Mouse (Mus musculus) CH12.LX (cell line): ENCODE measurements at regions not wholly inside any gene's neighbourhood (a gene's known extent, or its start where the extent isn't known, plus 50 kb on each side); places are given as distances from the start of the nearest gene placed in this dataset.

Experiments
- DNase-seq: peaks from one replicate; pipeline ENCODE4 v3.0.0-alpha.2; 2013; ENCODE audit errors: extremely low read depth
- H3K27ac ChIP-seq: 2 replicates; pipeline ENCODE4 v1.5.1; 2012; ENCODE audit warnings: low read depth, mild to moderate bottlenecking, control low read depth, moderate library complexity; ENCODE audit not compliant: insufficient read depth
- H3K27me3 ChIP-seq: replicated peaks from 2 replicates; pipeline ENCODE3; 2012; ENCODE audit warnings: inconsistent platforms
- H3K36me3 ChIP-seq, 2 experiments: replicated peaks in 1 of 2; 2 replicates each; pipeline versions ENCODE3 to v1.6.1; 2012; ENCODE audit warnings: inconsistent platforms in 1 of 2, low read length in 1 of 2, mild to moderate bottlenecking in 1 of 2, mixed read lengths in 1 of 2, moderate library complexity in 1 of 2; ENCODE audit not compliant: control insufficient read depth in 1 of 2, insufficient read depth in 1 of 2
- H3K4me1 ChIP-seq, 2 experiments: 2 replicates each; pipeline ENCODE4 v1.6.1; 2012; ENCODE audit warnings: inconsistent platforms in 1 of 2, moderate library complexity in 1 of 2; ENCODE audit not compliant: insufficient read depth in 2 of 2, control insufficient read depth in 1 of 2
- H3K4me2 ChIP-seq: 2 replicates; pipeline ENCODE4 v1.6.1; 2012; ENCODE audit warnings: low read depth, mild to moderate bottlenecking, control low read depth; ENCODE audit not compliant: poor library complexity, insufficient read depth, severe bottlenecking
- H3K4me3 ChIP-seq, 3 experiments: fragments of 150-350 bp in 1 of 3; sonication (generic) in 1 of 3; replicated peaks in 1 of 3; 2 replicates each; pipeline versions ENCODE3 to v1.5.1; 2011 to 2012; ENCODE audit warnings: low read depth in 2 of 3, low read length in 2 of 3, mild to moderate bottlenecking in 2 of 3, moderate library complexity in 2 of 3, control low read depth in 1 of 3, improper control_type of control experiment in 1 of 3, inconsistent platforms in 1 of 3, mixed read lengths in 1 of 3; ENCODE audit not compliant: poor library complexity in 1 of 3
- H3K79me2 ChIP-seq: replicated peaks from 2 replicates; pipeline ENCODE4 v1.6.1; 2012; ENCODE audit warnings: mild to moderate bottlenecking, moderate library complexity; ENCODE audit not compliant: control insufficient read depth, poor library complexity, insufficient read depth, severe bottlenecking; ENCODE audit errors: extremely low read depth
- H3K9ac ChIP-seq: 2 replicates; pipeline ENCODE4 v1.6.1; 2012; ENCODE audit warnings: low read depth, mild to moderate bottlenecking, control low read depth, moderate library complexity; ENCODE audit not compliant: insufficient read depth
- H3K9me3 ChIP-seq: replicated peaks from 2 replicates; pipeline ENCODE3; 2012; ENCODE audit warnings: low read length, inconsistent platforms, mixed read lengths
- BHLHE40 ChIP-seq: IDR thresholded peaks from 2 replicates; pipeline ENCODE4 v1.6.1; 2011; ENCODE audit warnings: mild to moderate bottlenecking, low read depth, low read length, improper control_type of control experiment
- CHD1 ChIP-seq: IDR thresholded peaks from 2 replicates; pipeline ENCODE4 v1.6.1; 2012; ENCODE audit warnings: low read depth, low read length, improper control_type of control experiment, inconsistent platforms
- CHD2 ChIP-seq: IDR thresholded peaks from 2 replicates; pipeline ENCODE4 v1.6.1; 2011; ENCODE audit warnings: low read length, improper control_type of control experiment
- CTCF ChIP-seq, 2 experiments: IDR thresholded peaks in 1 of 2; conservative IDR thresholded peaks in 1 of 2; 2 replicates each; pipeline ENCODE4 v1.5.1; 2011 to 2012; ENCODE audit warnings: low read depth in 2 of 2, low read length in 2 of 2, improper control_type of control experiment in 1 of 2, inconsistent platforms in 1 of 2, mild to moderate bottlenecking in 1 of 2, moderate library complexity in 1 of 2
- E2F4 ChIP-seq: IDR thresholded peaks from 2 replicates; pipeline ENCODE4 v1.6.1; 2011; ENCODE audit warnings: low read depth, low read length, improper control_type of control experiment; ENCODE audit not compliant: insufficient replicate concordance
- ETS1 ChIP-seq: conservative IDR thresholded peaks from 2 replicates; pipeline ENCODE4 v1.6.1; 2012; ENCODE audit warnings: low read depth, mild to moderate bottlenecking, inconsistent platforms, low read length, improper control_type of control experiment, moderate library complexity
- GABPA ChIP-seq: IDR thresholded peaks from 2 replicates; pipeline ENCODE4 v1.6.1; 2012; ENCODE audit warnings: low read depth, low read length, improper control_type of control experiment, inconsistent platforms; ENCODE audit not compliant: insufficient replicate concordance
- IRF4 ChIP-seq: IDR thresholded peaks from 2 replicates; pipeline ENCODE4 v1.6.1; 2014; ENCODE audit warnings: low read depth, mild to moderate bottlenecking, inconsistent platforms, low read length, improper control_type of control experiment
- JUN ChIP-seq: IDR thresholded peaks from 2 replicates; pipeline ENCODE4 v1.6.1; 2011; ENCODE audit warnings: low read depth, mild to moderate bottlenecking, low read length, improper control_type of control experiment, moderate library complexity; ENCODE audit not compliant: insufficient read depth
- JUND ChIP-seq: conservative IDR thresholded peaks from 2 replicates; pipeline ENCODE4 v1.6.1; 2011; ENCODE audit warnings: low read depth, low read length, improper control_type of control experiment
- KAT2A ChIP-seq: IDR thresholded peaks from 2 replicates; pipeline ENCODE4 v1.6.1; 2012; ENCODE audit warnings: low read length, improper control_type of control experiment, inconsistent platforms; ENCODE audit not compliant: insufficient replicate concordance
- MAX ChIP-seq: IDR thresholded peaks from 2 replicates; pipeline ENCODE4 v1.6.1; 2011; ENCODE audit warnings: low read length, improper control_type of control experiment
- MAZ ChIP-seq: IDR thresholded peaks from 2 replicates; pipeline ENCODE4 v1.6.1; 2012; ENCODE audit warnings: low read depth, mild to moderate bottlenecking, inconsistent platforms, low read length, improper control_type of control experiment, moderate library complexity
- MYC ChIP-seq: IDR thresholded peaks from 2 replicates; pipeline ENCODE4 v1.6.1; 2011; ENCODE audit warnings: low read depth, mild to moderate bottlenecking, improper control_type of control experiment, low read length
- NELFE ChIP-seq: IDR thresholded peaks from 2 replicates; pipeline ENCODE4 v1.6.1; 2011; ENCODE audit warnings: low read depth, low read length, improper control_type of control experiment
- NRF1 ChIP-seq: IDR thresholded peaks from 2 replicates; pipeline ENCODE4 v1.6.1; 2014; ENCODE audit warnings: low read depth, mild to moderate bottlenecking, inconsistent platforms, low read length, improper control_type of control experiment, moderate library complexity
- PAX5 ChIP-seq: IDR thresholded peaks from 2 replicates; pipeline ENCODE4 v1.6.1; 2012; ENCODE audit warnings: low read length, inconsistent platforms, mixed read lengths
- POLR2A ChIP-seq: IDR thresholded peaks from 2 replicates; pipeline ENCODE4 v1.6.1; 2011; ENCODE audit warnings: low read depth, mild to moderate bottlenecking, improper control_type of control experiment, low read length
- POLR2AphosphoS2 ChIP-seq: IDR thresholded peaks from 2 replicates; pipeline ENCODE4 v1.6.1; 2011; ENCODE audit warnings: low read depth, low read length, improper control_type of control experiment
- RAD21 ChIP-seq: IDR thresholded peaks from 2 replicates; pipeline ENCODE4 v1.6.1; 2011; ENCODE audit warnings: low read depth, mild to moderate bottlenecking, low read length, improper control_type of control experiment, moderate library complexity
- RCOR1 ChIP-seq: conservative IDR thresholded peaks from 2 replicates; pipeline ENCODE4 v1.6.1; 2012; ENCODE audit warnings: low read depth, mild to moderate bottlenecking, inconsistent platforms, low read length, improper control_type of control experiment
- SIN3A ChIP-seq: IDR thresholded peaks from 2 replicates; pipeline ENCODE4 v1.6.1; 2012; ENCODE audit warnings: low read length, improper control_type of control experiment, inconsistent platforms
- SMC3 ChIP-seq: IDR thresholded peaks from 2 replicates; pipeline ENCODE4 v1.6.1; 2011; ENCODE audit warnings: low read depth, low read length, improper control_type of control experiment
- TCF12 ChIP-seq: IDR thresholded peaks from 2 replicates; pipeline ENCODE4 v1.6.1; 2014; ENCODE audit warnings: low read depth, mild to moderate bottlenecking, inconsistent platforms, low read length, improper control_type of control experiment
- USF1 ChIP-seq: IDR thresholded peaks from 2 replicates; pipeline ENCODE4 v1.6.1; 2014; ENCODE audit warnings: low read depth, mild to moderate bottlenecking, inconsistent platforms, low read length, improper control_type of control experiment
- USF2 ChIP-seq: conservative IDR thresholded peaks from 2 replicates; pipeline ENCODE4 v1.6.1; 2011; ENCODE audit warnings: low read depth, low read length, improper control_type of control experiment
- ZC3H11A ChIP-seq: IDR thresholded peaks from 2 replicates; pipeline ENCODE4 v1.6.1; 2012; ENCODE audit warnings: low read depth, mild to moderate bottlenecking, inconsistent platforms, low read length, improper control_type of control experiment
- ZKSCAN1 ChIP-seq: IDR thresholded peaks from 2 replicates; pipeline ENCODE4 v1.6.1; 2012; ENCODE audit warnings: low read depth, inconsistent platforms, low read length, improper control_type of control experiment, borderline replicate concordance
- ZMIZ1 ChIP-seq: IDR thresholded peaks from 2 replicates; pipeline ENCODE4 v1.6.1; 2012; ENCODE audit warnings: low read depth, mild to moderate bottlenecking, inconsistent platforms, low read length, improper control_type of control experiment
- ZNF384 ChIP-seq: IDR thresholded peaks from 2 replicates; pipeline ENCODE4 v1.6.1; 2012; ENCODE audit warnings: low read depth, low read length, improper control_type of control experiment, inconsistent platforms
- dilution Hi-C: fragments of 300-500 bp; cut with MboI; formaldehyde crosslinking; loops from 2 replicates; pipeline ENCODE4 v1.14.3; 2020; ENCODE audit warnings: low sequenced_read_pairs; ENCODE audit not compliant: extremely low pct_unique_long_range_greater_than_20kb, extremely low pct_ligation_motif_present
- in situ Hi-C: fragments of 300-500 bp; cut with MboI; formaldehyde crosslinking; loops from 3 replicates; pipeline ENCODE4 v1.14.3; 2019; ENCODE audit warnings: low sequenced_read_pairs, low pct_ligation_motif_present, low pct_unique_long_range_greater_than_20kb, mixed read lengths

DNA sequence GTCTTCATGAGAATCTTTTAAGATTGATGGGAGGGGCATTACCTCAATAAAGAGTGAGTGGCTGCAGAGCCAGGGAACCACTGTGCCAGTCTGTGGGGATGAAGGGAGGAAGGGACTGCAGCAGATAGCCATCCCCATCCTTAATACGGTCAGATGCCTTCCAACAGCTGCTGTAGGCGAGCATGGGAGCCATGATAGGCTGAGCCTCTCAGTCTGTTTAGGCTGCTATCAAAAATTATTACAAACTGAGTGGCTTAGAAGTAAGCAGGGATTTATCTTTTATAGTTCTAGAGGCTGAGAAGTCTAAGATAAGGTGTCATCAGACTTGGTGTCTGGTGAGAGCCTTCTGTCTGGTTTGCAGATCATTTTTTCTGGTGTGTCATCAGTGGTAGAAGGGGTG, 204.3 kb downstream of the Sec16b start:
- TF ChIP-seq JUND = no peak
- no peak for TF ChIP-seq JUN
- no peak for TF ChIP-seq IRF4
- no peak for TF ChIP-seq ZMIZ1
- no peak for TF ChIP-seq ZKSCAN1
- no peak for TF ChIP-seq USF2
- TF ChIP-seq TCF12 = no peak
- no peak for TF ChIP-seq ZNF384
- TF ChIP-seq MAX = no peak
- no peak for TF ChIP-seq GABPA
- no peak for TF ChIP-seq SIN3A
- TF ChIP-seq CHD1 = no peak
- no peak for TF ChIP-seq USF1
- no peak for TF ChIP-seq NELFE
- no peak for TF ChIP-seq ZC3H11A
- TF ChIP-seq KAT2A = no peak
- TF ChIP-seq PAX5 = no peak
- TF ChIP-seq, all 38 proteins: peak for 0
- H3K36me3 ChIP-seq = no peaks in the 10 kb centered on the region
- in situ Hi-C loops = no loop called here
- no peak overlapping the region for H3K4me2 ChIP-seq
- no peaks in the 10 kb centered on the region for H3K9me3 ChIP-seq
- H3K4me3 ChIP-seq = no peak overlapping the region
- dilution Hi-C loops = no loop called here
- no peak overlapping the region for H3K9ac ChIP-seq
- DNase-seq = no peak
- H3K79me2 ChIP-seq = no peaks in the 10 kb centered on the region
- no peaks in the 10 kb centered on the region for H3K27me3 ChIP-seq
- no peak overlapping the region for H3K27ac ChIP-seq
- H3K4me1 ChIP-seq = peaks cover 0 to 6% of the 10 kb centered on the region in 2 experiments; a peak in 1 of 4 replicates

DNA sequence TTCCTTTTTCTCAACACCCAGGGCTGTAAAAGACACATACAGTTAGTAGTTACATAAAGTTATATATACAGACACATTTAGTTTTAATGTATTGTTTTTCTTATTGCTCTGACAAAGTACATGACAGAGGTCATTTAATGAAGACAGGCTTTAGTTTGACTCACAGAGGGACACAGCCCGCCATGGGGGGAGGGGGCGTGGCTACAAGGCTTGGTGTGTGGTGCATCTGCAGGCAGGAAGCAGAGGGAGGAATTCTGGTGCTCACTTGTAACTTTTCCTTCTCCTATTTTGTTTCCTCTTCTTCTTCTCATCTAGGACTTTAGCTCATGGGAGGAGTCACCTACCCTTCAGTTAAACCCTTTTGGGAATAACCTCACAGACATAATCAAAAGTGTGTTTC, 206.0 kb downstream of the Sec16b start:
- Histone ChIP-seq H3K36me3 (no peaks in the 10 kb centered on the region), H3K4me1 (peaks cover 0 to 6% of the 10 kb centered on the region in 2 experiments; a peak in 1 of 4 replicates), H3K27me3 (peaks cover 2% of the 10 kb centered on the region), H3K9me3 (no peaks in the 10 kb centered on the region), H3K4me3 (no peak overlapping the region), H3K9ac (no peak overlapping the region), H3K4me2 (no peak overlapping the region), H3K79me2 (no peaks in the 10 kb centered on the region), H3K27ac (no peak overlapping the region)
- in situ Hi-C loops (no loop called here), dilution Hi-C loops (no loop called here)
- DNase-seq = no peak
- TF ChIP-seq ZMIZ1 (no peak), CTCF (conservative IDR thresholded peaks at IDR 0.05 in 1 of 2, IDR thresholded peaks at IDR 0.05 in 1 of 2; ENCODE audit: low read depth in 2 of 2, low read length in 2 of 2) (no peak), JUND (no peak), NRF1 (no peak), MAZ (no peak), SMC3 (no peak), POLR2AphosphoS2 (no peak), IRF4 (no peak), RCOR1 (no peak), ZC3H11A (no peak), E2F4 (no peak), ZKSCAN1 (no peak), POLR2A (no peak), MYC (no peak), RAD21 (no peak), BHLHE40 (no peak), ETS1 (no peak), MAX (no peak), CHD2 (no peak), USF1 (no peak)
